Mouse (Mus musculus) myocyte (in vitro differentiated cells): ENCODE data around the gene Spred2. TPM values are rescaled to one million over a fixed set of nuclear protein-coding genes. Genes with fewer than 3 reads are reported as not detected.

Experiments used
- H3K27me3 ChIP-seq: one replicate; pipeline ENCODE4 v1.6.1; 2011; ENCODE audit not compliant: control insufficient read depth, insufficient read depth, insufficient read length
- H3K36me3 ChIP-seq: one replicate; pipeline ENCODE4 v1.6.1; 2011; ENCODE audit not compliant: control insufficient read depth, insufficient read depth
- H3K4me2 ChIP-seq: one replicate; pipeline ENCODE4 v1.6.1; 2011; ENCODE audit warnings: low read depth, control low read depth
- H3K4me3 ChIP-seq: one replicate; pipeline ENCODE4 v1.5.1; 2011; ENCODE audit warnings: mild to moderate bottlenecking, control low read depth, moderate library complexity
- H3K79me2 ChIP-seq: one replicate; pipeline ENCODE4 v1.6.1; 2011; ENCODE audit not compliant: control insufficient read depth, insufficient read depth
- H3ac ChIP-seq: one replicate; pipeline ENCODE4 v1.6.1; 2011; ENCODE audit not compliant: control insufficient read depth, insufficient read length
- CEBPB ChIP-seq: IDR thresholded peaks from 2 replicates; pipeline ENCODE4 v1.6.1; 2011; ENCODE audit warnings: mild to moderate bottlenecking, moderate library complexity; ENCODE audit not compliant: poor library complexity, insufficient read depth, severe bottlenecking
- E2F4 ChIP-seq: IDR thresholded peaks from one replicate; pipeline ENCODE4 v1.6.1; 2011; ENCODE audit warnings: mild to moderate bottlenecking, control low read depth, moderate library complexity; ENCODE audit not compliant: insufficient read depth
- MAX ChIP-seq: IDR thresholded peaks from one replicate; pipeline ENCODE4 v1.6.1; 2011; ENCODE audit warnings: low read depth, mild to moderate bottlenecking, control low read depth
- MYOD1 ChIP-seq, 3 experiments: IDR thresholded peaks; one replicate each; pipeline ENCODE4 v1.6.1; 2011; ENCODE audit warnings: control low read depth in 2 of 3, low read depth in 2 of 3, mild to moderate bottlenecking in 2 of 3, moderate library complexity in 1 of 3; ENCODE audit not compliant: insufficient read length in 2 of 3, control insufficient read depth in 1 of 3
- MYOG ChIP-seq, 3 experiments: IDR thresholded peaks; one replicate each; pipeline ENCODE4 v1.6.1; 2011; ENCODE audit warnings: control low read depth in 2 of 3, low read depth in 2 of 3, mild to moderate bottlenecking in 2 of 3; ENCODE audit not compliant: insufficient read length in 2 of 3, control insufficient read depth in 1 of 3, insufficient read depth in 1 of 3
- POLR2A ChIP-seq: IDR thresholded peaks from one replicate; pipeline ENCODE4 v1.6.1; 2011; ENCODE audit warnings: low read depth, mild to moderate bottlenecking, control low read depth, moderate library complexity; ENCODE audit not compliant: insufficient read length
- POLR2AphosphoS2 ChIP-seq: IDR thresholded peaks from one replicate; pipeline ENCODE4 v1.6.1; 2011; ENCODE audit warnings: low read depth, control low read depth; ENCODE audit not compliant: insufficient read length
- REST ChIP-seq: IDR thresholded peaks from one replicate; pipeline ENCODE4 v1.6.1; 2011; ENCODE audit warnings: mild to moderate bottlenecking, control low read depth, moderate library complexity; ENCODE audit not compliant: insufficient read depth, insufficient read length
- SRF ChIP-seq: IDR thresholded peaks from one replicate; pipeline ENCODE4 v1.6.1; 2011; ENCODE audit warnings: low read depth; ENCODE audit not compliant: control insufficient read depth, insufficient read length
- TCF12 ChIP-seq: IDR thresholded peaks from one replicate; pipeline ENCODE4 v1.6.1; 2011; ENCODE audit warnings: mild to moderate bottlenecking, control low read depth; ENCODE audit not compliant: poor library complexity, insufficient read depth, severe bottlenecking
- TCF3 ChIP-seq: IDR thresholded peaks from one replicate; pipeline ENCODE4 v1.6.1; 2011; ENCODE audit warnings: low read depth, control low read depth; ENCODE audit not compliant: insufficient read length
- USF1 ChIP-seq: IDR thresholded peaks from one replicate; pipeline ENCODE4 v1.6.1; 2011; ENCODE audit warnings: low read depth, mild to moderate bottlenecking, control low read depth, moderate library complexity
- polyA plus RNA-seq: library from polyadenylated mRNA; unstranded; fragments of >200 nt; fragmentation: generic; extraction: Trizol; gene quantifications from one replicate; pipeline ENCODE4 v1.2.1, GENCODE M21; 2012; ENCODE audit warnings: missing spikeins

Spred2 gene
- polyA plus RNA-seq, 1 experiment: 15.7 TPM

DNA sequence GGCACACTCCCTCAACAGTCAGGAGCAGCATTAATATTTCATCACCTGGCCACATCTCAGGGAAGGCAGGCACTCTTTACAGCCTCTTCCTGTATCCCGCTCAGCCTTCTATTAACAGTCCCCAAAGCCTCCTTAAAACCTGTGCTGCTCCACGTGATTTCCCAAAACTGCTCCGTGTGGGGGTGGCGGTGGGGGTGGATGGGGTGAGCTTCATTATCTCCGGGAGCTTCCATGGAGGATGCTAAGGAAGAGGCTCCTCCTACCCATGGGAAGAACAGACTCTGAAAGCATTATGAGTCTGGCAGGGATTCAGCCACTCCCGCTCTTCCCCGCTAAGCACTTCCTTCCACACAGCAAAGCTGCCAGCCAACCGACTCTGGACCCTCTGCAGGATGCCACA is 114.5 kb downstream of the Spred2 start:
- Histone ChIP-seq H3K27me3 (no peaks in the 10 kb centered on the region), H3K36me3 (no peaks in the 10 kb centered on the region), H3K79me2 (no peaks in the 10 kb centered on the region), H3K4me2 (peak overlapping the region; percentile 9), H3ac (no peak overlapping the region), H3K4me3 (no peak overlapping the region)
- TF ChIP-seq CEBPB (0 out of 2 replicates have a peak, but pooled peaks have one; percentile 18), MAX (no peak), MYOD1 (IDR thresholded peaks at IDR 0.05; ENCODE audit: control insufficient read depth in 1 of 3, insufficient read length in 2 of 3, low read depth in 2 of 3) (no peak), MYOG (IDR thresholded peaks at IDR 0.05; ENCODE audit: control insufficient read depth in 1 of 3, insufficient read depth in 1 of 3, insufficient read length in 2 of 3, low read depth in 2 of 3) (no peak), USF1 (peak; percentile 32), TCF3 (no peak)

DNA sequence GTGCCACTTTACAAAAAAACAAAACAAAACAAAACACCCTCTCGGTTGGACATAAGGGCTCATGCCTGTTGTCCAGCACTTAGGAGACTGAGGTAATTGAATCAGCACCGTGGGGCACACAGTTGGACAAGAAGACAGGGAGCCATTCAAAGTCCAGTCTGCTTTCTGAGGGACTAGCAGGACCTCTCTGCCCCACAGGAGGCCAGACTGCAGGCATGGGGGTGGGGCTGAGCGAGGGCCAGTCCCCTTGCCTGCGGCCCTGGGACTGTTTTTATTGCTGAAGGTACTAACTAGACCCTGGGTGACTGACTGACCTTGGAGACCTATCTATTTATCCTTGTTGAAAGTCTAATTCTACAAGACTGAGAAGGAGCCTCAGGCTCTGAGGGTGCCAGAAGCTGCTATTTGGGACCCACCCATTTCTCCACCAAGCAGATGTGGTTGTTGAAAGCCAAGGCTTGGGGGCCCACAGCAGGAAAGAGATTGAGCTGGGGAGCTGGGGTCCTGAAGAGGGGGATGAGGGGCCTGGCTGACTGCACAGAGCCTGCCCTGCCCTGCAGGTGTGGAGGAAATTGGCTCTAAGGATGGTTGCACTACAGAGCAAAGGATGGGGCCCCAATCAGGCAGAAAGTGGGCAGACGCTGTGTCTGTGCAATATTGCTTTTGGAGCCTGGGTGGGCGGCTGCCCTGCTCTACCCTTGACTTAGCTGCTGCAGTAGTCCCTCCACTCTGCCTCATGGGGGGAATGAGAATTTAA is 117.2 kb downstream of the Spred2 start:
- Histone ChIP-seq H3K27me3 (no peaks in the 10 kb centered on the region), H3K79me2 (no peaks in the 10 kb centered on the region), H3K4me2 (peak overlapping the region; percentile 38), H3ac (no peak overlapping the region), H3K4me3 (no peak overlapping the region), H3K36me3 (no peaks in the 10 kb centered on the region)
- TF ChIP-seq POLR2AphosphoS2: no peak

DNA sequence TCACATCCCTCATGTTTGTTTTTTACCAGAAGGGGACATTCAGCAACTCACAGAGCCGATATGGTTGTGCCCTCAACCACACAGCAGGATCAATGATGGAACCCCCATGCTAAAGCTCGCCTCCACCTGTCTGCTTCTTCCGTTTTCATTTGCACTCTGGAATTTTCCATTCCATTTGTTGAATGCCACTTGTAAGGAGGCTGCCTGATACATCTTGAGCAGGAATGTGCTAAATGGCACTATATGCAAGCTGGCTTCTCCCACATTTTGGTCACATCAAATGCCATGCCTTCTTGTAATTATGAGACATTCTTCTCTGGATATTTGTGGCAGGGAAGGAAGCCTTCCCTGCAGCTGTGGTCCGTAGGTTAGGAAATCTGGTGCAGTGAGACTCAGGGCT is 117.9 kb downstream of the Spred2 start:
- TF ChIP-seq REST: no peak
- TF ChIP-seq MYOD1 (IDR thresholded peaks at IDR 0.05; ENCODE audit: control insufficient read depth in 1 of 3, insufficient read length in 2 of 3, low read depth in 2 of 3): peak in 1 of 3 experiments; percentile 34
- TF ChIP-seq USF1: no peak
- no peak for TF ChIP-seq E2F4
- TF ChIP-seq SRF: no peak
- TF ChIP-seq CEBPB: no peak
- H3K4me3 ChIP-seq: no peak overlapping the region
- no peaks in the 10 kb centered on the region for H3K36me3 ChIP-seq
- H3K27me3 ChIP-seq: no peaks in the 10 kb centered on the region
- no peaks in the 10 kb centered on the region for H3K79me2 ChIP-seq
- no peak overlapping the region for H3ac ChIP-seq
- peak overlapping the region; percentile 38 for H3K4me2 ChIP-seq

DNA sequence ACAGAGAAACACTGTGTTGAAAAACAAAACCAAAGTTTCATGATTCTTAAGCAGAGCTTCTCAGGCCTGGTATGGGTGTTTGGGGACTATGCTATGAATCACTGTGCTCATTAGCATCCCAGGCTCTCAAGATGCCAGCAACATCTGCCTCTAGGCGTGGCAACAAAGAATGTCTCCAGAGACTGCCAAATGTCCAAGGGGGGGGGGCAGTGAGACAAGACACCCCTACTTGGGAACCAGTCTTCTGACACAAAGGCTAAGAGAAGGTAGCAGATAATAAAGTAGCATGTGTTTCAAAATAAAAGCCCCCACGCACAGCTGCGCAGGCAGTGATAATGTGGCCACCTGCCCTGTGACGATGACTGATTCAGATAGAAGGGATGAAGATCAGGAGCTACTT is 119.1 kb downstream of the Spred2 start:
- H3K36me3 ChIP-seq: no peaks in the 10 kb centered on the region
- TF ChIP-seq MYOD1 (IDR thresholded peaks at IDR 0.05; ENCODE audit: control insufficient read depth in 1 of 3, insufficient read length in 2 of 3, low read depth in 2 of 3) (peak in 2 of 3 experiments; percentile 31 to 57), MYOG (IDR thresholded peaks at IDR 0.05; ENCODE audit: control insufficient read depth in 1 of 3, insufficient read depth in 1 of 3, insufficient read length in 2 of 3, low read depth in 2 of 3) (peak in 2 of 3 experiments; percentile 3 to 52), E2F4 (no peak), TCF12 (peak; percentile 36), POLR2A (no peak)
- H3K4me2 ChIP-seq: peak overlapping the region; percentile 38
- no peak overlapping the region for H3K4me3 ChIP-seq
- H3ac ChIP-seq: no peak overlapping the region
- H3K79me2 ChIP-seq: no peaks in the 10 kb centered on the region
- H3K27me3 ChIP-seq: no peaks in the 10 kb centered on the region

DNA sequence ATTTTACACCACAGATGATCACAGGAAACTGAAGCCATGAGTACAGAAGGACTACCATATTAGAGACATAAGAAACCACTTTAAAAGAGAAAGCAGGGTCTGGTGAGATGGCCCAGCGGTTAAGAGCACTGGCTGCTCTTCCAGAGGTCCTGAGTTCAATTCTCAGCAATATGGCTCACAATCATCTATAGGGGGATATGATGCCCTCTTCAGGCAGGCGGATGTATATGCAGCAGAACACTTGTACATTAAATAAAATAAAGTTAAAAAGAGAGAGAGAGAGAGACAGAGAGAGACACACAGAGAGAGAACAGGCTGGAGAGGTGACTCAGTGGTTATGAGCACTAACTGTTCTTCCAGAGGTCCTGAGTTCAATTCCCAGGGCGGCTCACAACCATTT is 121.4 kb downstream of the Spred2 start:
- no peak overlapping the region for H3K4me2 ChIP-seq
- H3K4me3 ChIP-seq: no peak overlapping the region
- TF ChIP-seq USF1 (no peak), POLR2A (no peak), REST (no peak), POLR2AphosphoS2 (no peak), MYOD1 (IDR thresholded peaks at IDR 0.05; ENCODE audit: control insufficient read depth in 1 of 3, insufficient read length in 2 of 3, low read depth in 2 of 3) (no peak), CEBPB (no peak)
- H3K36me3 ChIP-seq: peaks cover 3% of the 10 kb centered on the region
- H3ac ChIP-seq: no peak overlapping the region
- H3K79me2 ChIP-seq: no peaks in the 10 kb centered on the region
- no peaks in the 10 kb centered on the region for H3K27me3 ChIP-seq

DNA sequence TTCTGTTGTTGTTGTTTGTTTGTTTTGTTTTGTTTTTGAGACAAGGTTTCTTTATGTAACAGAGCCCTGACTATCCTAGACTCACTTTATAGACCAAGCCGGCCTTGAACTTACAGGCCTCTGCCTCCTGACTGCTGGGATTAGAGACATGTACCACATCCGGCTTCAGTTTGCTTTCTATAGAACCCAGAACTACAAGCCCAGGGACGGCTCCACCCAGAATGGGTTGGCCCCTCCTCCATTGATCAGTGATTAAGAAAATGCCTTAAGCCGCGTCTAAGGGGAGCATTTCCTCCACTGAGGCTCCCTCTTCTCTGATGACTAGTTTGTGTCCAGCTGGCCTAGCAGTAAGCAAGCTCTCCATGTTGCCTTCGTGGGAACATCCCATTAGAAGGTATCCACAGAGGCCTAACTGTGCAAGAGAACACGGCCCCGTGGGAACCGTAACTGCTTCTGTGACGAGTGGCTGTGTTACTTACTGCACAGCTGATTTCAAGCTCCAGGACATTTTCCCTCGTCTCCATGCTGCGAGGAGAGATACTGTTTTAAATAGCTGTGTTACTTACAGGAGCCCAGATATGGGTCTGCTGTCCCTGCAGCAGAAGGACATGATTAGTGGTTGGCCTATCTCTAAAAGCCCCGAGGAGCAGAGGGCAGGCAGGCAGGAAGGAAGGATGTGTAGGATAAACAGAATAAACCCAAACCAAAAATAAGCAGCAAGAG is 128.8 kb downstream of the Spred2 start:
- H3K27me3 ChIP-seq: no peaks in the 10 kb centered on the region
- H3K4me2 ChIP-seq: no peak overlapping the region
- H3K79me2 ChIP-seq: no peaks in the 10 kb centered on the region
- peaks cover 20% of the 10 kb centered on the region for H3K36me3 ChIP-seq
- TF ChIP-seq POLR2AphosphoS2 (peak; percentile 23), E2F4 (no peak)
- H3ac ChIP-seq: no peak overlapping the region
- H3K4me3 ChIP-seq: no peak overlapping the region
